Mouse (Mus musculus) cerebellum, adult 11-12 months (tissue): ENCODE measurements around the gene Mark3.
"Not testable (repeated sequence)": the region's sequence is repeated elsewhere in the genome, so short reads cannot be mapped to it uniquely, and the experiment has no call there.

ENCODE experiments used
- DNase-seq: peaks from one replicate; pipeline ENCODE4 v3.0.0; 2022

Gene Mark3

GRCm38 (mm10) chr12:111655695-111656094, 81.4 kb downstream of the Mark3 start:
- DNase-seq, result no peak

- no peak for DNase-seq
These were observed 85.0 kb downstream of the Mark3 start for GRCm38 (mm10) chr12:111659331-111659730.

- DNase-seq, result no peak
These were observed 86.3 kb downstream of the Mark3 start for GRCm38 (mm10) chr12:111660628-111661027.

GRCm38 (mm10) chr12:111661554-111661953, 87.2 kb downstream of the Mark3 start:
- DNase-seq, result not testable (repeated sequence)

- no peak for DNase-seq
These were observed 89.2 kb downstream of the Mark3 start for GRCm38 (mm10) chr12:111663228-111664143.

- DNase-seq, result peak; percentile 25
These were observed 89.9 kb downstream of the Mark3 start for GRCm38 (mm10) chr12:111664144-111664634.

- peak; percentile 26 for DNase-seq
These were observed 90.9 kb downstream of the Mark3 start for GRCm38 (mm10) chr12:111665041-111665880.

GRCm38 (mm10) chr12:111666380-111666779, 92.1 kb downstream of the Mark3 start:
- DNase-seq, result no peak

GRCm38 (mm10) chr12:111667421-111667820, 93.1 kb downstream of the Mark3 start:
- DNase-seq, result peak; percentile 28

- DNase-seq, result peak; percentile 93
These were observed 94.2 kb downstream of the Mark3 start for GRCm38 (mm10) chr12:111668457-111668912.

GRCm38 (mm10) chr12:111669000-111669788, 94.9 kb downstream of the Mark3 start:
- DNase-seq, result peak; percentile 64

- DNase-seq, result peak; percentile 65
These were observed 95.6 kb downstream of the Mark3 start for GRCm38 (mm10) chr12:111669961-111670360.

- DNase-seq, result peak; percentile 90
These were observed 96.1 kb downstream of the Mark3 start for GRCm38 (mm10) chr12:111670371-111670971.

GRCm38 (mm10) chr12:111670976-111671375, 96.7 kb downstream of the Mark3 start:
- no peak for DNase-seq

- peak; percentile 89 for DNase-seq
These were observed 97.1 kb downstream of the Mark3 start for GRCm38 (mm10) chr12:111671431-111671902.

- peak; percentile 96 for DNase-seq
These were observed 97.9 kb downstream of the Mark3 start, which contains the start of gene Ckb for GRCm38 (mm10) chr12:111672176-111672575. TSS of gene Ckb (minus strand) at chr12:111672338.

GRCm38 (mm10) chr12:111672581-111672980, 98.3 kb downstream of the Mark3 start:
- no peak for DNase-seq

- DNase-seq, result peak; percentile 18
These were observed 100.6 kb downstream of the Mark3 start for GRCm38 (mm10) chr12:111674850-111675486.

GRCm38 (mm10) chr12:111675797-111676580, 101.7 kb downstream of the Mark3 start:
- DNase-seq, result peak; percentile 21

GRCm38 (mm10) chr12:111677421-111677820, 103.1 kb downstream of the Mark3 start:
- peak; percentile 68 for DNase-seq
